Mouse (Mus musculus): Measurements from ENCODE around the gene Dhx16. TPM values are rescaled to one million over a fixed set of nuclear protein-coding genes. Genes with fewer than 3 reads are reported as not detected.

Dhx16 gene
- polyA plus RNA-seq, 1 experiment from 2014 or later, result 22.0 TPM

DNA sequence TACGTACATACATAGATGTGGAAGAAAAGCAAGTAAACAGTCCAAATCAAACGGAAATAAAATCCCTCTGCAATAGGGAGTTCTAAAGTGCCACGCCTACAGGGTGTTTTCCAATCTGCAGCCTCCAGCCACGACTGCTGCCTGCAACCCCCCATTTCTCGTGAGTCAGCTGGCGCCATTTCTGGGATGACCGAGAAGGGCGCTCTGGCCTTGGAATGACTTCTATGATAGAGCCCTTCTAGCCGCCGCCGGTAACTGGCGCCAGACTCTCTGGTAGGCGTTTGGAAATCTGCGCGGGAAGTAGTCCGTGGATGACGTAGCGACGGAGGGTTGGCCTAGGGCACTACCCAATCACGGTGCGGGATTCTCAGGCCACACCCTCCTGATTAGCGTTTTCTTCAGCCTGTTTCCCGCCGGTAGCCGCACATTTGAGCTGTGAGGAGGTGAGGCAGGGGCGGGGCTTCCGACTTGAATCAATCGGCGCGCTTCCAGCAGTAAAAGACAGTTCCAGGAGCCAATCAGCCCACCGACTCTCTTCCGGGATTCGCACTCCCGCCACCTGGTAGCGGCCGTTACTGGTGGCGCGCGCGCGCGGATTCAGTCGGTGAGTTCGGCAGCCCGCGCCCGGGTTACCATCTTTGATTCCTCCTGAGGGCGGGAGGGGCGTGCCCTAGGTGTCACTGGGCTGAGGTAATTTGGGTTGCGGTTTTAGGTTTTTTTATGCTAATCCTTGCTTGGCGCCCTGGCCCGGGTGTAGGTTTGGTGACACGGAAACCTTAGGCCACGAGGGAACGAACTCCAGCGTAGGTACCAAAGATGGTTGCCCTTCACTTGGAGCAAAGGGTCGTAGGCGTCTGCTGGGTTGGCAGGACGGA lies 38.3 kb upstream of the Dhx16 start, which contains the start of gene Mdc1:
Gene Mdc1, plus strand, starts transcription at position 440 of the 875 bp plus-strand sequence.
- ATAC-seq (ENCODE audit: insufficient number of reproducible peaks, insufficient read depth, low FRiP score, low read depth), result peak; percentile 90
- WGBS, result under 1% methylated on average over 59 of the region's 59 CpGs
- peak within 1 kb of the TSS; percentile 59 to 84 for H3K4me3 ChIP-seq (ENCODE audit: control insufficient read depth in 1 of 2, insufficient read depth in 1 of 2, low read depth in 1 of 2, low read length in 2 of 2)
- no peaks in the 10 kb centered on the region for H3K9me3 ChIP-seq (ENCODE audit: control insufficient read depth, low read length)
- H3K27me3 ChIP-seq (ENCODE audit: control insufficient read depth, insufficient read depth, low read length), result no peaks in the 10 kb centered on the region
- peak within 1 kb of the TSS; percentile 79 for H3K9ac ChIP-seq (ENCODE audit: low read length)
- peaks cover 30% of the 10 kb centered on the region for H3K36me3 ChIP-seq (ENCODE audit: control insufficient read depth, insufficient read depth, low read length)
- H3K4me1 ChIP-seq (ENCODE audit: control insufficient read depth in 2 of 2, insufficient read depth in 2 of 2, low read length in 2 of 2), result peaks cover 2 to 18% of the 10 kb centered on the region in 2 experiments; a peak in 3 of 4 replicates
- H3K27ac ChIP-seq (replicated peaks in 1 of 2; ENCODE audit: control insufficient read depth in 1 of 2, insufficient read depth in 1 of 2, low read depth in 2 of 2, low read length in 2 of 2), result peak within 1 kb of the TSS; percentile 84 to 91
- peak within 1 kb of the TSS; percentile 75 for H3K4me2 ChIP-seq (ENCODE audit: low read length)

DNA sequence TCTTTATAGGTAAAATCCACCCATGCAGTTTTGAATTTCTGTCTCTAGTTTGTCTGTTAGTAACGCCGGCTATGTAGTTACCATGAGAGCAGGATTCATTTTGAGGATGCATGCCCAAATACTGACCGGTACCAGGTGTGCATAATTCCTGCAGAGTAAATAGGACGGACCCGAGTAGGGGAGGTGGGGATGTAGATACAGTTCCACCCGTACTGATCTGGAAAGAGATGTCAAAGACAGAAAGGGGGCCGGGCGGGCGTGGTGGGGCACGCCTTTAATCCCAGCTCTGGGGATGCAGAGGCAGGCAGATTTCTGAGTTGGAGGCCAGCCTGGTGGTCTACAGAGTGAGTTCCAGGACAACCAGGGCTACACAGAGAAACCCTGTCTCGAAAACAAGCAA lies 37.6 kb upstream of the Dhx16 start:
- peak overlapping the region; percentile 59 to 84 for H3K4me3 ChIP-seq (ENCODE audit: control insufficient read depth in 1 of 2, insufficient read depth in 1 of 2, low read depth in 1 of 2, low read length in 2 of 2)
- H3K9ac ChIP-seq (ENCODE audit: low read length), result peak overlapping the region; percentile 79
- WGBS, result 14% methylated on average over 11 of the region's 11 CpGs
- peaks cover 31% of the 10 kb centered on the region for H3K36me3 ChIP-seq (ENCODE audit: control insufficient read depth, insufficient read depth, low read length)
- ATAC-seq (ENCODE audit: insufficient number of reproducible peaks, insufficient read depth, low FRiP score, low read depth), result no peak
- peak overlapping the region; percentile 84 to 91 for H3K27ac ChIP-seq (replicated peaks in 1 of 2; ENCODE audit: control insufficient read depth in 1 of 2, insufficient read depth in 1 of 2, low read depth in 2 of 2, low read length in 2 of 2)
- no peaks in the 10 kb centered on the region for H3K27me3 ChIP-seq (ENCODE audit: control insufficient read depth, insufficient read depth, low read length)
- H3K4me1 ChIP-seq (ENCODE audit: control insufficient read depth in 2 of 2, insufficient read depth in 2 of 2, low read length in 2 of 2), result peaks cover 2 to 18% of the 10 kb centered on the region in 2 experiments; a peak in 3 of 4 replicates
- H3K9me3 ChIP-seq (ENCODE audit: control insufficient read depth, low read length), result no peaks in the 10 kb centered on the region
- peak overlapping the region; percentile 75 for H3K4me2 ChIP-seq (ENCODE audit: low read length)

DNA sequence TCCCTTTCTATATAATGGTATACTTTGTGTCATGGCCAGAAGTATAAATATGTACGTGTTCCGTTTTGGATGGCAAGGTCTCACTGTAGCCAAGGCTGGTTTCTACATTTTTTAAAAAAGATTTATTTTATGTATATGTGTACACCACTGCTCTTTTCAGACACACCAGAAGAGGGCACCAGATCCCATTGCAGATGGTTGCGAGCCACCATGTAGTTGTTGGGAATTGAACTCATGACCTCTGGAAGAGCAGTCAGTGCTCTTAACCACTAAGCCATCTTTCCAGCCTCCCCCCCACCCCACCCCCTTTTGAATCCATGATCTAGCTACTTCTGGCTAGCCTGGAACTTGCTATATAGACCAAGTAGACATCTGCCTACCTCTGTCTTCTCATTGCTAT lies 36.1 kb upstream of the Dhx16 start:
- Histone ChIP-seq H3K9ac (ENCODE audit: low read length) (no peak overlapping the region), H3K27me3 (ENCODE audit: control insufficient read depth, insufficient read depth, low read length) (no peaks in the 10 kb centered on the region), H3K9me3 (ENCODE audit: control insufficient read depth, low read length) (no peaks in the 10 kb centered on the region), H3K4me3 (ENCODE audit: control insufficient read depth in 1 of 2, insufficient read depth in 1 of 2, low read depth in 1 of 2, low read length in 2 of 2) (no peak overlapping the region), H3K36me3 (ENCODE audit: control insufficient read depth, insufficient read depth, low read length) (peaks cover 46% of the 10 kb centered on the region), H3K27ac (replicated peaks in 1 of 2; ENCODE audit: control insufficient read depth in 1 of 2, insufficient read depth in 1 of 2, low read depth in 2 of 2, low read length in 2 of 2) (no peak overlapping the region), H3K4me2 (ENCODE audit: low read length) (no peak overlapping the region), H3K4me1 (ENCODE audit: control insufficient read depth in 2 of 2, insufficient read depth in 2 of 2, low read length in 2 of 2) (peaks cover 2 to 18% of the 10 kb centered on the region in 2 experiments; a peak in 3 of 4 replicates)
- no peak for ATAC-seq (ENCODE audit: insufficient number of reproducible peaks, insufficient read depth, low FRiP score, low read depth)
- WGBS, result 96% methylated on average over 3 of the region's 3 CpGs

DNA sequence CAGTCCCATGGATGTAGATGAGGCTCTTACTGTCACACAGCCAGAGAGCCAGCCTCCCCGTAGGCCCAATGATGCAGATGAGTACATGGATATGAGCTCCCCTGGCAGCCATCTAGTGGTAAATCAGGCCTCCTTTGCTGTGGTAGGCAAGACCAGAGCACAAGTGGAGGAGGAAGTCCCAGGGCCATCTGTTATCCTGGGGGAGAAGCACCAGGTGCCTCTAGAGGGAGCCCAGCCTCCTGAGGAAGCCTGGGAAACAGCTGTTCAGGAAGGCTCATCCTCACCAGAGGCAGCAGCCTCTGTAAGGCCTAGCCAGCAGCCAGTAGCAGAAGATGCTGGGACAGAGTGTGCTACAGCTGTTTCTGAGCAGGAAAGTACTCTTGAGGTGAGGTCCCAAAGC lies 31.5 kb upstream of the Dhx16 start:
- WGBS, result 59% methylated on average over 1 of the region's 1 CpGs
- Histone ChIP-seq H3K4me1 (ENCODE audit: control insufficient read depth in 2 of 2, insufficient read depth in 2 of 2, low read length in 2 of 2) (peaks cover 0 to 2% of the 10 kb centered on the region in 2 experiments; a peak in 2 of 4 replicates), H3K9ac (ENCODE audit: low read length) (no peak overlapping the region), H3K4me3 (ENCODE audit: control insufficient read depth in 1 of 2, insufficient read depth in 1 of 2, low read depth in 1 of 2, low read length in 2 of 2) (no peak overlapping the region), H3K27ac (replicated peaks in 1 of 2; ENCODE audit: control insufficient read depth in 1 of 2, insufficient read depth in 1 of 2, low read depth in 2 of 2, low read length in 2 of 2) (no peak overlapping the region), H3K36me3 (ENCODE audit: control insufficient read depth, insufficient read depth, low read length) (peaks cover 90% of the 10 kb centered on the region), H3K27me3 (ENCODE audit: control insufficient read depth, insufficient read depth, low read length) (no peaks in the 10 kb centered on the region), H3K9me3 (ENCODE audit: control insufficient read depth, low read length) (no peaks in the 10 kb centered on the region), H3K4me2 (ENCODE audit: low read length) (no peak overlapping the region)
- no peak for ATAC-seq (ENCODE audit: insufficient number of reproducible peaks, insufficient read depth, low FRiP score, low read depth)

DNA sequence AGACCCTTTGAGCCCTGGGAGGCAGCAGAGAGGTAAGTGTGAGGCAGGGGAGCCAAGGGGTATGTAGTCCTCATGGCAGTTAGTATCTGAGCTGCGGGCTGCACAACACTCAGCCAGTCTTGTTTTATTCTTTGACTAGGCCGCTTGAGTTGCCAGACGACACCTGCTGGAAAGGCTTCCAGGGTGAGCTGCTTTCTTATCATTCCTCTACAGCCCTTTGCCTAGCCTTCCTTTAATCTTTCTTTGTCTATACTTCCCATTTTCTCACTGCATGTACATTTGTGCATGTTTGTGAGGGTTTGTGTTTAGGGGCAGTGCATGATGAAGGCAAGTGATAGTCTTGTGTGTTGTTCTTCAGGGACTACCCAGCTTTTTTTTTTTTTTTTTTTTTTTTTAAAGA lies 28.6 kb upstream of the Dhx16 start:
- H3K27ac ChIP-seq (replicated peaks in 1 of 2; ENCODE audit: control insufficient read depth in 1 of 2, insufficient read depth in 1 of 2, low read depth in 2 of 2, low read length in 2 of 2), result no peak overlapping the region
- no peak overlapping the region for H3K9ac ChIP-seq (ENCODE audit: low read length)
- no peaks in the 10 kb centered on the region for H3K9me3 ChIP-seq (ENCODE audit: control insufficient read depth, low read length)
- 84% methylated on average over 3 of the region's 3 CpGs for WGBS
- H3K4me1 ChIP-seq (ENCODE audit: control insufficient read depth in 2 of 2, insufficient read depth in 2 of 2, low read length in 2 of 2), result no peaks in the 10 kb centered on the region
- ATAC-seq (ENCODE audit: insufficient number of reproducible peaks, insufficient read depth, low FRiP score, low read depth), result no peak
- peaks cover 95% of the 10 kb centered on the region for H3K36me3 ChIP-seq (ENCODE audit: control insufficient read depth, insufficient read depth, low read length)
- H3K27me3 ChIP-seq (ENCODE audit: control insufficient read depth, insufficient read depth, low read length), result no peaks in the 10 kb centered on the region
- no peak overlapping the region for H3K4me3 ChIP-seq (ENCODE audit: control insufficient read depth in 1 of 2, insufficient read depth in 1 of 2, low read depth in 1 of 2, low read length in 2 of 2)
- no peak overlapping the region for H3K4me2 ChIP-seq (ENCODE audit: low read length)

DNA sequence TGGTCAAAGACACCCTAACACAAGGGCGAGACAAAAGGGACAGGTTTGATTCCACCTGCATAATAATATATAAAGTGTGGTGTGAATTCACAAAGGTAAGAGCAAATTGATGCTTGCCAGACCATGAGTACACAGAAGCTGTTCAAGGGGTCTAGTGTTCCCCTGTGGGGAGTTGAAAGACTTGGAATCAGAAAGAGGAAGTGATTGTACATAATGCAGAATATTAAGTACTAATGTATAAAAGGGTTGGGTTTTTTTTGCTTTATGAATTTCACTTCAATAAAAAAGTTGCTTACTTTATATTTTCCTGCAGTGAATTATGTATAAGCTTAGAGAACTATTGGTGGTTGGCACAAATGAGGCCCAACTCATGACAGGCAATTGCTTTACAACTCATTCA lies 20.2 kb upstream of the Dhx16 start:
- H3K9me3 ChIP-seq (ENCODE audit: control insufficient read depth, low read length), result no peaks in the 10 kb centered on the region
- 93% methylated on average over 1 of the region's 1 CpGs for WGBS
- no peak overlapping the region for H3K4me3 ChIP-seq (ENCODE audit: control insufficient read depth in 1 of 2, insufficient read depth in 1 of 2, low read depth in 1 of 2, low read length in 2 of 2)
- no peak overlapping the region for H3K27ac ChIP-seq (replicated peaks in 1 of 2; ENCODE audit: control insufficient read depth in 1 of 2, insufficient read depth in 1 of 2, low read depth in 2 of 2, low read length in 2 of 2)
- no peak overlapping the region for H3K4me2 ChIP-seq (ENCODE audit: low read length)
- no peaks in the 10 kb centered on the region for H3K27me3 ChIP-seq (ENCODE audit: control insufficient read depth, insufficient read depth, low read length)
- H3K36me3 ChIP-seq (ENCODE audit: control insufficient read depth, insufficient read depth, low read length), result peaks cover 45% of the 10 kb centered on the region
- peaks cover 2 to 9% of the 10 kb centered on the region in 2 experiments; a peak in 3 of 4 replicates for H3K4me1 ChIP-seq (ENCODE audit: control insufficient read depth in 2 of 2, insufficient read depth in 2 of 2, low read length in 2 of 2)
- no peak for ATAC-seq (ENCODE audit: insufficient number of reproducible peaks, insufficient read depth, low FRiP score, low read depth)
- H3K9ac ChIP-seq (ENCODE audit: low read length), result no peak overlapping the region

DNA sequence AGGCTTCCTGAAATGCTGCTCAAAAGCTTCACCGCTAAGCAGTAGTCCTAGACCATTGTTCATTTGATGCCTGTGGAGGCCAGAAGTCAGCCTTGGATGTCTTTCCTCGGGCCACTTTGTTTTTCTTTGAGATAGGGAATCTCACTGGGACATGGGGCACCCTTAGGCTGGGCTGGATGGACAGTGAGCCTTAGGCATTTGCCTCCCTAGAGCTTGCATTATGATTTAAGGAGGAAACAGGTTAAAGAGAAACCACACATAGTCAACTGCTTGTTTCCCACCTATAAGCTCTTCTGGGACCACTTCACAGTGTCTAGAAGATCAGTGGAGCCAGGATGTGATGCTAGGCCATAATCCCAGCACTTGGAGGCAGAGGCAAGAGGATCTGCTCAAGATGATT lies 19.8 kb upstream of the Dhx16 start:
- Histone ChIP-seq H3K27me3 (ENCODE audit: control insufficient read depth, insufficient read depth, low read length) (no peaks in the 10 kb centered on the region), H3K4me1 (ENCODE audit: control insufficient read depth in 2 of 2, insufficient read depth in 2 of 2, low read length in 2 of 2) (peaks cover 5 to 13% of the 10 kb centered on the region in 2 experiments), H3K4me2 (ENCODE audit: low read length) (no peak overlapping the region), H3K27ac (replicated peaks in 1 of 2; ENCODE audit: control insufficient read depth in 1 of 2, insufficient read depth in 1 of 2, low read depth in 2 of 2, low read length in 2 of 2) (no peak overlapping the region), H3K4me3 (ENCODE audit: control insufficient read depth in 1 of 2, insufficient read depth in 1 of 2, low read depth in 1 of 2, low read length in 2 of 2) (no peak overlapping the region), H3K9me3 (ENCODE audit: control insufficient read depth, low read length) (no peaks in the 10 kb centered on the region), H3K9ac (ENCODE audit: low read length) (no peak overlapping the region), H3K36me3 (ENCODE audit: control insufficient read depth, insufficient read depth, low read length) (peaks cover 41% of the 10 kb centered on the region)
- no peak for ATAC-seq (ENCODE audit: insufficient number of reproducible peaks, insufficient read depth, low FRiP score, low read depth)
- WGBS, result 35% methylated on average over 2 of the region's 2 CpGs
